Mouse (Mus musculus): Measurements from ENCODE around the gene Phldb1. TPM values are rescaled to one million over a fixed set of nuclear protein-coding genes. Genes with fewer than 3 reads are reported as not detected.

Phldb1 gene
- polyA plus RNA-seq, 1 experiment: 19.0 TPM

DNA sequence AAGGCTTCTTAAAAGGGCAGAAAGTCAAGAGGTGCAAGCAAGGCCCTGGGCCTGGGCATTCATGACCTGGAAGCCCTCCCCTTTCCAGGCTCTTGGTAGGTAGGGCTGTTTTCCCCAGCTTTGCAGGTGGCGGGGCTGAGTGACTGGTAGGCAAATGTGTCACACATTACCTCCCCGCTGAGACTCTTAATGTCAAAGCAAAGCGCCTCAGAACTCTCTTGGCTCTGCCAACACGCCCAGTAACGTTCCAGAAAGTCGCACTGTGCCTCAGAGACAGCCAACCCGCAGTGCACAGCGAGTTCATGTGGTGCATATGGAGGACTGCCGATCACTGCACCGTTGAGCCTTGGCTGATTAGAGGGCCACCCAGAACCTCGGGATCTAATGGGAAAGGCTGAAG is 41.9 kb downstream of the Phldb1 start:
- TF ChIP-seq CTCF (IDR thresholded peaks at IDR 0.05; ENCODE audit: low read depth, low read length) (no peak), EP300 (IDR thresholded peaks at IDR 0.05; ENCODE audit: insufficient read depth, low read depth, low read length) (no peak), POLR2A (IDR thresholded peaks at IDR 0.05; ENCODE audit: insufficient read depth, low read length) (no peak)
- Histone ChIP-seq H3K9me3 (replicated peaks; ENCODE audit: control insufficient read depth, insufficient read depth, low read length, poor library complexity, severe bottlenecking) (no peaks in the 10 kb centered on the region), H3K4me3 (ENCODE audit: low read depth, low read length) (no peak overlapping the region), H3K4me1 (ENCODE audit: control insufficient read depth, insufficient read depth, low read length) (peaks cover 8% of the 10 kb centered on the region), H3K27me3 (ENCODE audit: control insufficient read depth, insufficient read depth, low read length, poor library complexity, severe bottlenecking) (no peaks in the 10 kb centered on the region), H3K9ac (ENCODE audit: low read depth, poor library complexity, severe bottlenecking) (no peak overlapping the region), H3K27ac (ENCODE audit: insufficient read depth, low read length) (no peak overlapping the region), H3K36me3 (ENCODE audit: control insufficient read depth, insufficient read depth, low read length, poor library complexity, severe bottlenecking) (no peaks in the 10 kb centered on the region)

DNA sequence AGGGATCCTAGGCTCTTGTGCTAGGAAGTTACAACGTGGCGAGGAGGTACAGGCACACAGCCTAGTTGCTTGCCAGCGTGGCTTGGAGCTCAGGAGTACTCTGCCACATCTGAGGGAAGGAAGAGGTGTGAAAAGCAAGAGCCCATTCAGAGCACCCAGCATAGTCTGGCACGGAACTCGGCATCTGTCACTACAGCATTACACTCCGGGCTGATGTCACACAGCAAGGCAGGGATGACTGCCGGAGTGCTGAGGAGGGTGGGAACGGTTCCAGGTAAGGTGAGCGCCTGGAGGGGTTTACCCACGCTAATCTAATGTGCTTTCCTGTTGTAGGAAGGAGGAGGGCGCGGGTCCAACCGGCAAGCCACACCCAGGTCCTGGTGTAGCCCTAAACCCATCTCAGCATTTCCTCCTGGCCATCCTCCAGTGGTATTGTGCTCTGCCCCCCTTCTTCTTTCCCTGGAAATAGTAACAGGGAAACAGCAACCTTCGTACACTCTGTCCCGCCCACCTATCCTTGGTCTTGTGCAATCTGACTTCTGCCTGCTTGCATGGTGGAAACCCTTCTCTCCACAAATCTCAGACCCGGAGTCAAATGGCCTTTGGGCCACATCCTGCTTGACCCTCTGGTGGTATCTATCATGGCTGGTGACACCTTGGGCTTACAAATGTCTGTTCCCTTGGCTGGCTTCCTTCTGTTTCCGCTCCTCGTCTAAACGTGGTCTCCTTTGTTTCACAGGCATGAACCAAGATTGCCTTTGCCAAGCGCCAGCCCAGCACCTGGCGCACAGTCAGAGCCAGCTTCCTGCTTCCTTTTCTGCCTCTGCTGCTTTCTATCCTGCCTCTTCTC is 43.1 kb downstream of the Phldb1 start:
- H3K27me3 ChIP-seq (ENCODE audit: control insufficient read depth, insufficient read depth, low read length, poor library complexity, severe bottlenecking): no peaks in the 10 kb centered on the region
- no peak overlapping the region for H3K27ac ChIP-seq (ENCODE audit: insufficient read depth, low read length)
- no peaks in the 10 kb centered on the region for H3K36me3 ChIP-seq (ENCODE audit: control insufficient read depth, insufficient read depth, low read length, poor library complexity, severe bottlenecking)
- H3K9ac ChIP-seq (ENCODE audit: low read depth, poor library complexity, severe bottlenecking): no peak overlapping the region
- H3K4me1 ChIP-seq (ENCODE audit: control insufficient read depth, insufficient read depth, low read length): peaks cover 8% of the 10 kb centered on the region
- TF ChIP-seq CTCF (IDR thresholded peaks at IDR 0.05; ENCODE audit: low read depth, low read length): no peak
- TF ChIP-seq POLR2A (IDR thresholded peaks at IDR 0.05; ENCODE audit: insufficient read depth, low read length): no peak
- H3K4me3 ChIP-seq (ENCODE audit: low read depth, low read length): no peak overlapping the region
- no peaks in the 10 kb centered on the region for H3K9me3 ChIP-seq (replicated peaks; ENCODE audit: control insufficient read depth, insufficient read depth, low read length, poor library complexity, severe bottlenecking)

DNA sequence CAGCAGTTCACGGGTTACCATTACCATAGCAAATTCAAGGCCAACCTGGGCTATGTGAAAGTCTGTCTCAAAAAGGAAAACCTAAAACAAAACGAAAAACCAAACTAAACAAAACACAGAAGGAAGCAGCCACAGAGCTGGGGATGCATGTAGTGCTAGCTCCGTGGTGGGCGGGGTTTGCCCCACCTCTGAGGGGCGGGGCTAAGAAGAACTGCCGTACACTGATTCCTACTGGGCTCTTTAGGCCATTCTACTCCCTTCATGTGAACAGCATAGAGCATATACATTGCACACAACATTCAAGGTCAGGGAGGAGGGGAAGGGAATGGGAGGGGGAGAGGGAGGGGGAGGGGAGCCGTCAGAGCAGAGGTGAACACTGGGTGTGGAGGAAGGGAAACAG is 44.4 kb downstream of the Phldb1 start:
- Histone ChIP-seq H3K9me3 (replicated peaks; ENCODE audit: control insufficient read depth, insufficient read depth, low read length, poor library complexity, severe bottlenecking) (no peaks in the 10 kb centered on the region), H3K36me3 (ENCODE audit: control insufficient read depth, insufficient read depth, low read length, poor library complexity, severe bottlenecking) (no peaks in the 10 kb centered on the region), H3K4me3 (ENCODE audit: low read depth, low read length) (no peak overlapping the region), H3K4me1 (ENCODE audit: control insufficient read depth, insufficient read depth, low read length) (peaks cover 8% of the 10 kb centered on the region), H3K9ac (ENCODE audit: low read depth, poor library complexity, severe bottlenecking) (no peak overlapping the region), H3K27me3 (ENCODE audit: control insufficient read depth, insufficient read depth, low read length, poor library complexity, severe bottlenecking) (no peaks in the 10 kb centered on the region), H3K27ac (ENCODE audit: insufficient read depth, low read length) (no peak overlapping the region)
- TF ChIP-seq EP300 (IDR thresholded peaks at IDR 0.05; ENCODE audit: insufficient read depth, low read depth, low read length) (no peak), CTCF (IDR thresholded peaks at IDR 0.05; ENCODE audit: low read depth, low read length) (no peak), POLR2A (IDR thresholded peaks at IDR 0.05; ENCODE audit: insufficient read depth, low read length) (no peak)

DNA sequence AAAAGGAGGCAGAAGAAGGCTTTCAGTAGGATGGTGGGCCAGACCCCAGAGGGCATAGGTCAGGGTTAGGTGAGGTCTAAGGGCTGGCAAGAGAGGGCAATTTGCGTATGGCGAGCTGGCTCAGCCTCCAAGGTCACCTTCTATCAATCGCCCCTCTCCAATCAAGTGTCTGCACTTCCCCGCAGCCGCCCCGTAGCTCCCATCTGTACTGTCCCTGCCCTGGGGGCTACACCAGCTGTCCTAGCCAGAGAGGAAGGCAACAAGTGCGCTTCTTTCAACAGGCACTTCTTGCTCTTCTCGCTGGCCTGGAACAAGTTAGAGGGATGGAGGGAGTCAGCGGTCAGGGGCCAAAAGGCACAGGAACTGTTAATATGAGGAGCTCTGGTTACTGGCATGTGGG is 47.0 kb downstream of the Phldb1 start:
- no peak overlapping the region for H3K27ac ChIP-seq (ENCODE audit: insufficient read depth, low read length)
- H3K9me3 ChIP-seq (replicated peaks; ENCODE audit: control insufficient read depth, insufficient read depth, low read length, poor library complexity, severe bottlenecking): no peaks in the 10 kb centered on the region
- no peak overlapping the region for H3K9ac ChIP-seq (ENCODE audit: low read depth, poor library complexity, severe bottlenecking)
- H3K27me3 ChIP-seq (ENCODE audit: control insufficient read depth, insufficient read depth, low read length, poor library complexity, severe bottlenecking): no peaks in the 10 kb centered on the region
- TF ChIP-seq POLR2A (IDR thresholded peaks at IDR 0.05; ENCODE audit: insufficient read depth, low read length) (no peak), EP300 (IDR thresholded peaks at IDR 0.05; ENCODE audit: insufficient read depth, low read depth, low read length) (peak; percentile 86)
- H3K4me3 ChIP-seq (ENCODE audit: low read depth, low read length): no peak overlapping the region
- no peaks in the 10 kb centered on the region for H3K36me3 ChIP-seq (ENCODE audit: control insufficient read depth, insufficient read depth, low read length, poor library complexity, severe bottlenecking)
- H3K4me1 ChIP-seq (ENCODE audit: control insufficient read depth, insufficient read depth, low read length): peaks cover 6% of the 10 kb centered on the region

DNA sequence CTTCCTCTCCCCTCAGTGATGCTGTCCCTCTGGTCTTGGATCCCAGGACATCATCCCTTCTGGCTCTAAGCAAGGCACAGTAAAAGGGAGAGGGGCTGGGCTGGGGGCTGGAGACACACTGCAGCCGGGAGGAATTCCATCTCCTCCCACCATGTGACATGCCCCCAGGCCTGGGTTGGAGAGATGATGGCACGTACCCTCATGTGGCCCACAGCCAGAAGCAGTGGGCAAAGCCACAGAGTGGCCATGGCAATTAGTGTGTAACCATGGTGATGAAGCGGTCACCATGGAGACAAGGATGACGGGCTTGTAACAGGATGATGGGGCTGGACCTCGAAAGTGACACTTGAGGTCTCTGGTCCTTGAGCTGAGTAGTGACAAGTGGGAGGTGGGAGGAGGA is 48.4 kb downstream of the Phldb1 start:
- Histone ChIP-seq H3K9me3 (replicated peaks; ENCODE audit: control insufficient read depth, insufficient read depth, low read length, poor library complexity, severe bottlenecking) (no peaks in the 10 kb centered on the region), H3K36me3 (ENCODE audit: control insufficient read depth, insufficient read depth, low read length, poor library complexity, severe bottlenecking) (no peaks in the 10 kb centered on the region), H3K27me3 (ENCODE audit: control insufficient read depth, insufficient read depth, low read length, poor library complexity, severe bottlenecking) (no peaks in the 10 kb centered on the region), H3K27ac (ENCODE audit: insufficient read depth, low read length) (no peak overlapping the region), H3K9ac (ENCODE audit: low read depth, poor library complexity, severe bottlenecking) (no peak overlapping the region), H3K4me1 (ENCODE audit: control insufficient read depth, insufficient read depth, low read length) (peaks cover 6% of the 10 kb centered on the region), H3K4me3 (ENCODE audit: low read depth, low read length) (no peak overlapping the region)
- no peak for TF ChIP-seq EP300 (IDR thresholded peaks at IDR 0.05; ENCODE audit: insufficient read depth, low read depth, low read length)
- no peak for TF ChIP-seq POLR2A (IDR thresholded peaks at IDR 0.05; ENCODE audit: insufficient read depth, low read length)
- no peak for TF ChIP-seq CTCF (IDR thresholded peaks at IDR 0.05; ENCODE audit: low read depth, low read length)

Measured in ES-Bruce4 (cell line).